Mouse (Mus musculus): ENCODE results near the gene Enho. TPM values are rescaled to one million over a fixed set of nuclear protein-coding genes. Genes with fewer than 3 reads are reported as not detected.

Enho gene
- total and polyA plus RNA-seq, 2 experiments from 2014 or later: 146 to 217 TPM

DNA sequence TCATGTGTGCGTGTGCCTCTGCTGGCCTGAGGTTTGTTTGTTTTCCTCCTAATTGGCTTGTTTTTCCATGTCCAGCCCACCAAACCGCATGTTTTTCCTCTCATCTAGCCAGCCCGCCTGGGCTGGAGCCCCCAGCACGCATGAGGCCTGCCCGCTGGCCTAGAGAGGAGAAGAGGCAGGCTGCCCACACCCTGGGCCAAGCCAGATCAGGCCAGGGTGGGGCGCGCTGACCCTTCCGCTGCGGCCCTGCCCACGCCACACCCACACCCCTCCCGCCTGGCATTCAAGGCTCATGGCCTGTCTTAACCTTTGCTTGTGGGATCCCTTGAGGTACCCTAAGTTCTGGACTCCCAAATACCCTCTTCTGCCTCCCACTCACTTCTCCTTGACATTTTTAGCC, 26.5 kb upstream of the Enho start:
- Histone ChIP-seq H3K9ac (replicated peaks; ENCODE audit: low read length, poor library complexity, severe bottlenecking) (no peak overlapping the region), H3K9me3 (ENCODE audit: low read length) (no peaks in the 10 kb centered on the region), H3K27ac (ENCODE audit: low read depth, low read length) (no peak overlapping the region), H3K36me3 (ENCODE audit: insufficient read depth, low read length) (peaks cover 4% of the 10 kb centered on the region), H3K4me1 (ENCODE audit: insufficient read depth, low read length) (no peaks in the 10 kb centered on the region), H3K4me3 (ENCODE audit: low read depth, low read length) (no peak overlapping the region), H3K27me3 (ENCODE audit: insufficient read depth, low read length) (no peaks in the 10 kb centered on the region), H3K4me2 (ENCODE audit: low read depth, low read length, poor library complexity, severe bottlenecking) (no peak overlapping the region)
- TF ChIP-seq CTCF (IDR thresholded peaks at IDR 0.05): no peak
- 84% methylated on average over 11 of the region's 11 CpGs for WGBS
- no peak for ATAC-seq (ENCODE audit: low FRiP score)
- no peak for DNase-seq (ENCODE audit: low spot score)

DNA sequence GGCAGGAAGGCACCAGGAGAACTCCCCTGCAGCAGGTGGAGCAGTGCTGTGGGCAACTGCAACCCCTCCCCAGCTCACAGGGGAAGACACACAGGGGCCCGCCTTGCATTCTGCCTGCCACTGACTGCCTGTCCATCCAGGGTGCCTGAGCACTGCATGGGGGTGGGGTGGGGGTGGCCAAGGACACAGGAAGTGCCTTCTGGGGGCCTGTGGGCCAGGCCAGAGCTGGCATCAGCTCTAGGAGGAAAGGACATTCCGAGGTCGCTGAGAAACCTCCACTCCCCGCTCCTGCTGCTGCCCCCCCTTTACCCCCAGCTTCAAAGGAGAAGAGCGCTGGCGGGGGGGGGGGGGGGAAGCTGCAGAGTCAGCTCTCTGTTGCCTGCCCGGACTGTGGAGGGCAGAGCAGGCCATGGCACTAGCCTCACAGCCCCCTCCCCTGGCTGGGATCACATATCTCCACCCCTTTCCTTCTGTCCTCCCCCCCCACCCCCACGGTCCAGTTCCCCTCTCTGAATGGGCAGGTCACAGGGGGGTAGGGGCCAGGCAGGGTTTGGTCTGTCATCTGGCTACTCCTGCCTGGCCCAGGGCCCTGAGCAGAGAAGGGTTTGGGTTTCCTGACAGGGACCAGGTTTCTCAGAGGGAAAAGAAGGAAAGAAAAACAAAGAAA, 25.0 kb upstream of the Enho start:
- Histone ChIP-seq H3K9me3 (ENCODE audit: low read length) (no peaks in the 10 kb centered on the region), H3K4me3 (ENCODE audit: low read depth, low read length) (no peak overlapping the region), H3K9ac (replicated peaks; ENCODE audit: low read length, poor library complexity, severe bottlenecking) (peak overlapping the region; percentile 33; the same call in 1 of the 2 replicates), H3K36me3 (ENCODE audit: insufficient read depth, low read length) (peaks cover 4% of the 10 kb centered on the region), H3K27ac (ENCODE audit: low read depth, low read length) (no peak overlapping the region), H3K4me2 (ENCODE audit: low read depth, low read length, poor library complexity, severe bottlenecking) (no peak overlapping the region), H3K27me3 (ENCODE audit: insufficient read depth, low read length) (no peaks in the 10 kb centered on the region), H3K4me1 (ENCODE audit: insufficient read depth, low read length) (no peaks in the 10 kb centered on the region)
- ATAC-seq (ENCODE audit: low FRiP score) (peak; percentile 32), DNase-seq (ENCODE audit: low spot score) (no peak)
- WGBS: 7% methylated on average over 3 of the region's 8 CpGs
- TF ChIP-seq CTCF (IDR thresholded peaks at IDR 0.05): no peak

DNA sequence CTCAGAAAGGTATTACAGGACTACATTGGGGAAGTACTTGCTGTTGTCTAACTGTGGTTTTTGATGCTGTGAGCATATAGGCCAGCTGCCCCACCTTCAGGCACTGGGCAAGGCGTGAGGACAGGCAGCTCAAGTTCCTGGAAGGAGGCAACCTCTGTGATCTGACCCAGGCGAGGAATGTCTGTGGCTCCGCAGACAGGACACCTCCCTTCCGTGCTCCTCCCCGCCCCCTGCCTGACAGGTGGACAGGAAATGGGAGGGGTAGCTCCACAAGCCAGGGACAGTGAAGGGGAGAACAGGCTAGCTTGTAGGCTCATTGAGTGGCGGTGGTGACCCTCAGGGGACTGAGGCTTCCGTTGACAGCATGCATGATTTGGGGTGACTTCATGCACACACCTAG, 24.4 kb upstream of the Enho start:
- WGBS: 65% methylated on average over 7 of the region's 7 CpGs
- no peak for TF ChIP-seq CTCF (IDR thresholded peaks at IDR 0.05)
- no peak overlapping the region for H3K27ac ChIP-seq (ENCODE audit: low read depth, low read length)
- no peak overlapping the region for H3K9ac ChIP-seq (replicated peaks; ENCODE audit: low read length, poor library complexity, severe bottlenecking)
- H3K4me1 ChIP-seq (ENCODE audit: insufficient read depth, low read length): no peaks in the 10 kb centered on the region
- H3K4me2 ChIP-seq (ENCODE audit: low read depth, low read length, poor library complexity, severe bottlenecking): no peak overlapping the region
- H3K27me3 ChIP-seq (ENCODE audit: insufficient read depth, low read length): no peaks in the 10 kb centered on the region
- peaks cover 4% of the 10 kb centered on the region for H3K36me3 ChIP-seq (ENCODE audit: insufficient read depth, low read length)
- ATAC-seq (ENCODE audit: low FRiP score) (no peak), DNase-seq (ENCODE audit: low spot score) (no peak)
- no peak overlapping the region for H3K4me3 ChIP-seq (ENCODE audit: low read depth, low read length)
- no peaks in the 10 kb centered on the region for H3K9me3 ChIP-seq (ENCODE audit: low read length)

DNA sequence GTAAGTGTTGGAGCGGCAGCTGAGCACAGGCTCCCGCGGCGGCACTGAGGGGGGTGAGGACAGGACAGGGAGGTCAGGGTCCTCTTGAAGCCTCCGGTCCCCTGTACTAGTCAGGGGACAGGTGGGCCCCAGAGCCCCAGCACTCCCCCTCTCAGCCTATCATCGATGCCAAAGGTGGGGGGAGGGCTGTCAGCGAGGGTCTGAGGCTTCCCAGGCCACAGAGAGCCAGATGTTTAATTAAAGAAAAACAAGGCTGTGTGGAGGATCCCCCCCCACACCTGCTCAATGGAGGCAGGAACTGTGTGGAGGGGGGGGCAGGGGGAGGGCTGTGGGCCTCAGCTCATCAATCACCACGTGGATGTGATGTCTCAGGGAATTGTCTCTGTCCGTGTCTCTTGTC, 23.5 kb upstream of the Enho start:
- 69% methylated on average over 8 of the region's 9 CpGs for WGBS
- Histone ChIP-seq H3K9me3 (ENCODE audit: low read length) (no peaks in the 10 kb centered on the region), H3K27me3 (ENCODE audit: insufficient read depth, low read length) (no peaks in the 10 kb centered on the region), H3K36me3 (ENCODE audit: insufficient read depth, low read length) (peaks cover 4% of the 10 kb centered on the region), H3K9ac (replicated peaks; ENCODE audit: low read length, poor library complexity, severe bottlenecking) (no peak overlapping the region), H3K4me2 (ENCODE audit: low read depth, low read length, poor library complexity, severe bottlenecking) (no peak overlapping the region), H3K4me3 (ENCODE audit: low read depth, low read length) (no peak overlapping the region), H3K4me1 (ENCODE audit: insufficient read depth, low read length) (no peaks in the 10 kb centered on the region), H3K27ac (ENCODE audit: low read depth, low read length) (no peak overlapping the region)
- 0 out of 2 replicates have a peak, but pooled peaks have one; percentile 2 for ATAC-seq (ENCODE audit: low FRiP score)
- DNase-seq (ENCODE audit: low spot score): no peak
- TF ChIP-seq CTCF (IDR thresholded peaks at IDR 0.05): no peak

DNA sequence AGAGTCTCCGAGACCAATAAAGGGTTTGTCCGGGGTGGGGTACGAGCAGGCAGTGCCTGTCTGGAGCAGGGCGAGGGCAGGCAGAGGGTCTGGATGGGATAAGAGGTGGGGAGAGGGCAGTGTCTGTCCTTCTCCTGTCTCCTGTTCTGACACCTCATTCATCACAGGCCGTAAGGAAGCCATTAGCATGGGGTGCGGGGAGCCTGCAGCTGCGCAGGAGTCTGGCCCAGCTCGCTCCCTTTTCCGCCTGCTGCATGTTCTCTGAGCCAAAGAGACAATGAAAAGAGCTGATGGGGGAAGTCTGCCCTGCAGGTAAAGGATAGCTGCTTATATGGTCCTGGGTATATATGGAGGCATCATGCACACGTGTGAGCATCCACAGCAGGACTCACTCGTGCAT, 22.6 kb upstream of the Enho start:
- H3K4me2 ChIP-seq (ENCODE audit: low read depth, low read length, poor library complexity, severe bottlenecking): no peak overlapping the region
- H3K36me3 ChIP-seq (ENCODE audit: insufficient read depth, low read length): peaks cover 4% of the 10 kb centered on the region
- H3K4me3 ChIP-seq (ENCODE audit: low read depth, low read length): no peak overlapping the region
- no peaks in the 10 kb centered on the region for H3K27me3 ChIP-seq (ENCODE audit: insufficient read depth, low read length)
- H3K4me1 ChIP-seq (ENCODE audit: insufficient read depth, low read length): no peaks in the 10 kb centered on the region
- 83% methylated on average over 11 of the region's 11 CpGs for WGBS
- DNase-seq (ENCODE audit: low spot score) (no peak), ATAC-seq (ENCODE audit: low FRiP score) (no peak)
- no peaks in the 10 kb centered on the region for H3K9me3 ChIP-seq (ENCODE audit: low read length)
- H3K27ac ChIP-seq (ENCODE audit: low read depth, low read length): no peak overlapping the region
- no peak overlapping the region for H3K9ac ChIP-seq (replicated peaks; ENCODE audit: low read length, poor library complexity, severe bottlenecking)
- no peak for TF ChIP-seq CTCF (IDR thresholded peaks at IDR 0.05)

DNA sequence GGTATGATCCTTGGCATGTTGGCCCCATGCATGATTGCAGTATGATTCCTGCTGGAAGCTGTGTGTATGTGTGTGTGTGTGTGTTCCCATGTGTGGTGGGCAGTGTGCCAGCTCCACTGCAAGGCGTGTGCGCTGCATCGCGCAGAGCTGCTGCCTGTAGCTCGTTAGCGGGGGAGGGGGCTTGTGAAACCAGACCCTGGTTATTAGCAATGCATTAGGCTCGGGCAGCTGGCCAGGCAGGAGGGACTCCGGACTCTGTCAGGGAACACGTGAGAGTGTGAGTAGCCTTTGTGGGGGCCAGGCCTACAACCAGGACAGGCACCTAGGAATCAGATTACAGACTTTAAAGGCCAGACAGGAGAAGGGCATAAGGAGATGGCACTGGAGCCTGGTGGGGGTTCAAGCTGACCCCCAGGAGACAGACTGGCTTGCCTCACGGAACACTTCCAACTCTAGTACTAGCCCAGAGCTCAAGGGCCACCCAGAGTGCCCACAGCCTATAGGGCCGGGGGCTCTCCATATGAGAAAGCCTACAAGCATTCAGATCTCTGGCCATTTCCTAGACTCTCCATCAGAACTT, 20.8 kb upstream of the Enho start:
- ATAC-seq (ENCODE audit: low FRiP score) (no peak), DNase-seq (ENCODE audit: low spot score) (peak; percentile 58)
- 26% methylated on average over 11 of the region's 11 CpGs for WGBS
- no peak overlapping the region for H3K4me2 ChIP-seq (ENCODE audit: low read depth, low read length, poor library complexity, severe bottlenecking)
- H3K27me3 ChIP-seq (ENCODE audit: insufficient read depth, low read length): no peaks in the 10 kb centered on the region
- no peak overlapping the region for H3K27ac ChIP-seq (ENCODE audit: low read depth, low read length)
- no peak overlapping the region for H3K9ac ChIP-seq (replicated peaks; ENCODE audit: low read length, poor library complexity, severe bottlenecking)
- no peaks in the 10 kb centered on the region for H3K9me3 ChIP-seq (ENCODE audit: low read length)
- no peak overlapping the region for H3K4me3 ChIP-seq (ENCODE audit: low read depth, low read length)
- no peak for TF ChIP-seq CTCF (IDR thresholded peaks at IDR 0.05)
- H3K4me1 ChIP-seq (ENCODE audit: insufficient read depth, low read length): no peaks in the 10 kb centered on the region
- peaks cover 10% of the 10 kb centered on the region for H3K36me3 ChIP-seq (ENCODE audit: insufficient read depth, low read length)
